Mouse (Mus musculus) induced T-regulatory cell, adult 2 months (primary cell): ENCODE data around the gene Gm2056.
"Not testable (repeated sequence)": the region's sequence is repeated elsewhere in the genome, so short reads cannot be mapped to it uniquely, and the experiment has no call there.

ENCODE experiments used
- DNase-seq: peaks from one replicate; pipeline ENCODE4 v3.0.0-alpha.2; 2012; ENCODE audit warnings: low read depth

Gm2056 gene

GRCm38 (mm10) chr12:88026704-88027103, at the start of gene Gm2056:
TSS of gene Gm2056 (plus strand) at chr12:88027004.
- not testable (repeated sequence) for DNase-seq

DNA sequence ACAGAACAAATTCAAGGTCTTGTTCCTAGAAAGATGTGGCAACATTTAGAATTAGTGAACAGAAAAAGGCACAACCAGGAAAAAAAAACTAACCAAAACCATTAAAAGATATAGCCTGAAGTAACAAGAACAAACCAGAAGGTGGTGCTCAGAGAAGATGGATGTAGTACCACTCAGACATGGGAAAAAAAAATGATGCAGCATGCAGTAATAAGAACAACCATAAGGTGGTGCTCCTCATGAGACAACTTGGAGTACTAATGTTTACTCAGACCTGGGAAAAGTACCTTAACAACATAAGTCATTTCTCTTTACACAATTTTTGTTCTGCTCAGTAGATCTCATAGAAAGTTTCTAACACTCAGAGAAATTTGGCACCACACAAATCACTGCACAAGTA, 42.8 kb upstream of the Gm2056 start:
- DNase-seq = not testable (repeated sequence)

- not testable (repeated sequence) for DNase-seq
Observed at GRCm38 (mm10) chr12:88004118-88004517, 22.7 kb upstream of the Gm2056 start.

GRCm38 (mm10) chr12:88011548-88011947, 15.3 kb upstream of the Gm2056 start, which contains the start of gene Gm2075:
TSS of gene Gm2075 (plus strand) at chr12:88011848.
- DNase-seq = not testable (repeated sequence)

GRCm38 (mm10) chr12:88018671-88019070, 8.1 kb upstream of the Gm2056 start, which contains the start of gene Gm6803:
TSS of gene Gm6803 (minus strand) at chr12:88018771.
- not testable (repeated sequence) for DNase-seq

- not testable (repeated sequence) for DNase-seq
Observed at GRCm38 (mm10) chr12:88032250-88032649, 5.4 kb downstream of the Gm2056 start.

- not testable (repeated sequence) for DNase-seq
Observed at GRCm38 (mm10) chr12:88039062-88039461, 12.3 kb downstream of the Gm2056 start.

GRCm38 (mm10) chr12:88039703-88040102, 12.9 kb downstream of the Gm2056 start:
- DNase-seq = not testable (repeated sequence)

DNA sequence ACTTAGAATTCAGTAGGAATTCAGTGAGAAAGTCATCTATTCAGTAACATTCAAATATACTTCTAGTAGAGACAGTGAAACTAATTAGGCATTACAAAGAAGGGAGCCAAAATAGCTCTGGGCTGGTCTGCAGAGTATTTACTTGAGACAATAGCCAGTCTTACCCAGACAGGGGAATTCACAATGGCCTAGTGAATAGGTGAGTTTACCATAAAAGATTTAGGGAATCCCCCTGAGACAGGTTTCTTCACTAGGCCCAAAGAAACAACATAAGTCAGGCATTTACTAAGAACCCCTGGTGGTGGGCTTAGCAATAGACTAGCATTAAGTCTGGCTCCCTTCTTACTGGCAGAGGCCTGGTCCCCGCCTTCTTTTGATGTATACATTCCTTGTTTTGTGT, 18.4 kb downstream of the Gm2056 start:
- not testable (repeated sequence) for DNase-seq
